Mouse (Mus musculus): ENCODE data around the gene Kcnip3. TPM values are rescaled to one million over a fixed set of nuclear protein-coding genes. Genes with fewer than 3 reads are reported as not detected.

The Kcnip3 gene
- total RNA-seq, 2 experiments from 2014 or later, result not detected

DNA sequence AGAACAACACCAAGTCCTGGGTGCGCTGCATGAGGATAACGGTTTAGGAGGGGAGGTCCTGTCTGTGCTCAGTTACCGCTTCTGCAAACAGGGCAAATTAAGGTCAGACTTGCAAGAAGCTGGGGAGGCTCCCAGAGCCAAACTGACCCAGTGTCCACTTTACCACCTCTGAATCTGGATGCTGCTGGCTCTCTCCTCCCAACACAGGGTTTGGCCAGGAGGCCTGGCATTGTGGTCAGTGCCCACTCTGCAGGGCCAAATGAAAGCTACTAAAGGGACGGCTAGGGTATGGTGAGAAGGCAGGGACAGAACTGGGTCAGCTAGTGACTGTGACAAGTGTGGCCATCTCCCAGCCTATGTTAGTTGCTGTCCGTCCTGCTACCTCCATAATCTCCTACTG, 2.6 kb downstream of the Kcnip3 start:
- no peak for ATAC-seq (replicated peaks; ENCODE audit: low FRiP score, low TSS enrichment, poor library complexity, severe bottlenecking)

DNA sequence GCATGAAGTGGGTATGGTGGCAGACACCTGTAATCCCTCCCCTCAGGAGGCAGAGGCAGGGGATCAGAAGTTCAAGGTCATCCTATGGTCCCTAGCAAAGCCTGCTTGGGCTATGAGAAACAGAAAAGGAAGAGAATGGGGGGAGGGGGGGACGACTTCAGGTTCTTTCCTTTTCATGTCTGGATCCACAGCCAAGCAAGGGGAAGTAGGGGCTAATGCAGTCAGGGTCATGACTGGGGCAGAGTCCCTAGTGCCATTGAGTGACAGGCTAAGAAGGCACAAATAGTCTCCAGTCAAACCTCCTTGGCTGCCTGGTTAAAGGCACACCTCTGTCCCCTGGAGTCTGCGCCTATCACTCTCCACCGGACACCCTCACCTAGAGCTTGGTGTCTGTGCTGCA, 3.1 kb downstream of the Kcnip3 start:
- no peak for ATAC-seq (replicated peaks; ENCODE audit: low FRiP score, low TSS enrichment, poor library complexity, severe bottlenecking)

DNA sequence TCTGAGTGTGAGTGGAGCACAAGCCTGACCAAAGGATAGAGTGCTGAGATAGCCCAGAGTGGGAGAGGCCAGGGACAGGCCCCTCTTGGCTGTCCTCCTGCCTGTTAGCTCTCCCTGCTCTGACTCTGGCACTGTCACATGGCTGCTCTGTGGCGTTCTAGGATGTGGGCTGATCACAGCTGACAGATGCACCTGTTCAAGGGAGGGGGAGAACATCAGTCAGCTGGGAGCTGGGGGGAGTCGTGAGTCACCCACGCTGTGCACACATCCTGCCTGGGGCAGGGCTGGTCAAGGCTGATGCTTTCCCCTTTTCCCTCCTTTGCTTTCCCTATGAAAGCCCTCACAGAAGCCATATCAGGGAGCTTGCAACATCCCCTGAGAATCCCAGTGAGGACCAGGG, 3.6 kb downstream of the Kcnip3 start:
- no peak for ATAC-seq (replicated peaks; ENCODE audit: low FRiP score, low TSS enrichment, poor library complexity, severe bottlenecking)

DNA sequence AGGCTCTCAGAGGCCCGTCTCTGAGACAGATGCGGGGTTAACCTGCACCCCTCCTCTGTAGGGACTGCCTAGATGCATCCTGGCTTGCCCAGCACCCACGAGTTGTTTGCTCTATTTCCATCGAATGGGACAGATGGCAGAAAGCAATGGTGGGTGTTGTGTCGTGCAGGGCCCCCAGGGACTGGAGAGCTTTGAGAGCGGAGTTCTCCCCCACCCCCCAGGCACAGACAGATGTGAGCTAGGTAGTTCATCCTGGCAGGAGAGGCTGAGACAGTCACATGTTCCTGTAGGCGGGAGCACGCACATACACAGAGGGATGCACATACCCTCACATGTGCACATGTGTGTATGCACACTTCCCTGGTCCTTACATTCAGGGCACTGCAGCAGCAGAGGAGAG, 4.8 kb downstream of the Kcnip3 start:
- no peak for ATAC-seq (replicated peaks; ENCODE audit: low FRiP score, low TSS enrichment, poor library complexity, severe bottlenecking)

DNA sequence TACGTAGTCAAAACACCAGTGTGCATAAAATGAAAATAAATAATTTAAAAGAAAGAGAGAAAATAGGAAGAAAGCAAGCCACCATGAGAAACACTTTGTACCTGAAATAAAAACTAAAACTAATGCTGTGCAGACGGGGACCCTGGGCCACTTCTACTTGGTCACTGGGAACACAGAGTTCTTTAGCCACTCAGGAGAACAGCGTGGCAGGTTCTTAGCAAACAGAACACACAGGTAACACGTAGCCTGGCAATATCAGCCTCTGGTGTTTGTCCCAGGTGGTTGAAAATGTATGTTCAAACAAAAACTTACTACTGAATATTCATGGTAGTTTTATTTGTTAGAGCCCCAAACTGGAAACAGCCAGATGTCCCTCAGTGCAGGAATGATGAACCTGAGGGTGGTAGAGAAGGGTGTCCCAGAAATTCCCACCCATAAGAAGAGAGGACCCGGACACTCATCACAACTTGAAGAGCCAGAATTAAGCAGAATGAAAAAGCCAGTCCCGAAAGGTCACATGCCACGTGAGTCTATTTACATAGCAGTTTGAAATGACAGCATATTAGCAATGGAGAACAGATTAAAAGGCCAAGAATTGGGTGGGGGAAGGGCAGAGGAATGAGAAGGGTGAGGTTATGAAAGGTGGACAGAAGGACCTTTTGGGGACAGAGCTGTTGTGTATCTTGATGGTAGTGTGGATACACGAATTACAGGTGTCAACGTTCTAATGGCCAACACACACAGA, 7.3 kb downstream of the Kcnip3 start:
- no peak for ATAC-seq (replicated peaks; ENCODE audit: low FRiP score, low TSS enrichment, poor library complexity, severe bottlenecking)

DNA sequence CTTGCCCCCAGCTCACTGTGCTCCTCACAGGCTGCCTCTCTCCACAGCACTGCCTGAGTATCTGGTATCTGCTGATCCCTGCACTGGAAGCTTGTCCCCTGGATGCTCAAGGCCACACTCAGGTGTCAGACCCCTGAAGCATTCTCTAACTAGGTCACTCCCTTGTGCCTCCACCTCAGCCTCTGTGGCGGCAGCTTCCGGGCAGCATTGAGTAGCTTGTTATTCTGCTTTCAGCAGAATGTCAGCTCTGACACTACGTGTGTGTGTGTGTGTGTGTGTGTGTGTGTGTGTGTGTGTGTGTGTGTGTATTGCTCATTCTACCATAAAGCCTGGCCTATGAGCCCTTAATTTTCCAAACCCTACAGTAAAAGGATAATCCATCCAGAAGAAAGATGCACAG, 8.7 kb downstream of the Kcnip3 start:
- ATAC-seq (replicated peaks; ENCODE audit: low FRiP score, low TSS enrichment, poor library complexity, severe bottlenecking), result no peak

DNA sequence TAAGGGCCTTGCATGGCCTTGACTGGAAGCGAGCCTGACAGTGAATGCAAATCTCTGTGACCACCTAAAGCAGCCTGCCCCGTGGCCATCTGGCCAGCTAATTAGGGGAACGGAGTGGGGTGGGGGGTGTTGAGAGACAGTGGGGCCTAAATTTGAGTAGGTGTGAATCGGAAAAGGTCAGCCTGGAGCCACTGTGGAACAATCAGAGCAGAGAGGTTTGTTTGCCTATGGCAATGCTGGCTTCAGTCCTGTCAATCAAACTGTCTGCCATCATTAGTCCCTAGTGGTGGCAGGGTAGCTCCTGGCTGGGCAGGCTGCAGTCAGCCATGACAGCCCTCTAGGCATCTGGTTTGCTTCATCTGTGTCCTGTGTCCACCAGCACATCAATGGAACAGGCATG, 10.5 kb downstream of the Kcnip3 start:
- no peak for ATAC-seq (replicated peaks; ENCODE audit: low FRiP score, low TSS enrichment, poor library complexity, severe bottlenecking)

DNA sequence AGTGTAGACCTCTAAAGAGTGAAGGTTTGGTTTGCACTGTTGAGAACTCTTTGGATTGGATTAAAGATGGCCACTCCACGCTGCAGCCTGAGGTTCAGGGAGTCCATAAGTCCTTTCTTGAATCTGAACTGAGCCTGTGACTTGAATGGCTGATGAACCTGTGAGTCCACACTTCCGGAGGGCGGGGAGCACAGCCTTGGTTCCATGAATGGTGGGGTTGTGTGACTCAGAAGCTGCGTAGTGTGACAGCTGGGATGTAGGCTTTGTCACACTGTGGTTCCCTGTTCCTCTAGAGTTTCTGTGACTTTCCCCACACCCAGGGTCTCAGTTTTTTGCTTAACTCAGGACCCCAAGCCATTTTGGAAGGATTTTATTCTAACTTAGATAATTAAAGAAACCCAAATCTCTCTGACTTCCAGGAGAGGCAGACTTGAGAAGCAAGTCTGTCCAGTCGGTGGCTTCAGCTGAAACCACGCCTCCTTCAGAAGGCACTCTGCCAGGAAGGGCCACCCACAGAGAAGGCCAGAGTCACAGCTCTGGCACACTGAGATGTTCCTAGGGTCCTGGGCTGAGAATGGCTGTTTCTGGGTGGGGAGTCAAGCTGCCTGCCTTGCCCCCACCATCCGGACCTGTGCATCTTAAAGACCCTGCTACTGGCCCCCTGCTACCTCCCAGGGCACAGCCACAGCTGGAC, 13.8 kb downstream of the Kcnip3 start:
- ATAC-seq (replicated peaks; ENCODE audit: low FRiP score, low TSS enrichment, poor library complexity, severe bottlenecking), result no peak

DNA sequence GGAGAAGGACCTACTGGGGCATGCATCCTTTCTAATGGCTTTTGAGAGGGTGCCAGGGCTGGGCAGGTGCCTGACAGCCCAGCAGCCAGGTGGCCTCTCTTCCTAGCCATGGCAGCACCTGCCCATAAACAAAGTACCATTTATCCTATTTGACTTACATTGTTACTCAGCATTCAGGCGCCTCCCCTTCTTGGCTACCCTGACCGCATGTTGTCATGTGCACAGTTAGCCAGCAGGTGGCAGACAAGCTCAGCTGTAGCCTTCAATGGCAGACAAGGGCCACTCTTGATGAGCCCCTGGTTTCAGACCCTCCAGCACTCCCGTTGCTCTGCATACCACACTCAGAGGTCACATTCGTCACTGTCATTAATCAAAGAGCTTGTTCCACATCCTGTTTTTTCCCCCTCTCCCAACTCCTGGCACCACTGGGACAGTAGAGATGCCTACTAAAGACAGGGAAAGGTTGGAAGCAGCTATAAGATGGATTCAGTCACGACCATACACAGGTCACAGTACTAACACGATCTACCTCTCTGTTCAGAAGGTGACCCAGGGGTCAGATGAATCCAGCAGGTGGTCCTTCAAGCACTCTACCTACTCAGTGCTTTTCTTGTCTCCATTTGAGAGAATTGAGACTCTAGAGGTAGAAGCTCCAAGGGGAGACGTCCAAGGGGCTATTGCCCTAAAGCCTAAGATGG, 14.7 kb downstream of the Kcnip3 start:
- ATAC-seq (replicated peaks; ENCODE audit: low FRiP score, low TSS enrichment, poor library complexity, severe bottlenecking), result peak; percentile 82

DNA sequence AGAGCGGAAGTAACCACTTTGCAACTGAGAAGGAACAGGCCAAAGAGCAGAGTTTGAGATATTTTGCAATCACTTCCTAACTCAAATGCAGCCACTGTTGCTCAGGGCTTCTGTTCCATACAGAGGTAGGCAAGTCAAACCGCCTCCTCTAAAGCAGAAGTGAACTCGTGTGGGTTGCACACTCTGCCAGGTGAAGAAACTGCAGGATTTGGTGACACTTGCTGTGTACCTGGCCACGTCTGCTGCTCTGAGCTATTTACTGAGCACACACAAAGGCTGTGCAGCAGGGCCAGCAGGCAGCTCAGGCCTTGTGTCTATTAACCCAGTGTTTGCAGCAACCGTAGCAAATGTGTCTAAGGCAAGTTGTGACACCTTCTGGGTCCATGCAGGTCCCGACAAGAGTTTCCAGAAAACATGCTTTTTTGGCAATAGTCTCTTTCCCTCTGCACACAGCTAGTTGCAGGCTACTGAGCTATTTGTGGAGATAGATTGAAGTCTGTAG, 15.7 kb downstream of the Kcnip3 start:
- no peak for ATAC-seq (replicated peaks; ENCODE audit: low FRiP score, low TSS enrichment, poor library complexity, severe bottlenecking)

DNA sequence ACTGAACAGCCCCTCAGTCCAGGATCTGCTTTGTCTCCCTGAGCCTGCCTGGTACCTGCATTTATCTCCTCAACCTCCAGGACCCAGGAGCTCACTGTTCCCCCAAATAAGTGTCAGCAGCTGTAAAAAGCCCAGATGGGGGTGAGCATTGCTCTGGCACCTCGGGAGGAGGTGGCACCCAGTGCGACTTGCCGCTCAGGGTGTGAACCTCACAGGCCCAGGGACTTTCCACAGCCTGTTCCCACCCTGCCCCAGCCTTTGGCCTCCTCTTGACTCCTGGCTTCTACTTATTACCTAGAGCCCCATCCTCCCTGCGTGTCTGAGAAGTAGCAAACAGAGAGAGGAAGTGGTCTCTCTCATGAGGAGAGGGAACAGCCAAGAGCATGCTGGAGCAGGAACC, 16.7 kb downstream of the Kcnip3 start:
- no peak for ATAC-seq (replicated peaks; ENCODE audit: low FRiP score, low TSS enrichment, poor library complexity, severe bottlenecking)

DNA sequence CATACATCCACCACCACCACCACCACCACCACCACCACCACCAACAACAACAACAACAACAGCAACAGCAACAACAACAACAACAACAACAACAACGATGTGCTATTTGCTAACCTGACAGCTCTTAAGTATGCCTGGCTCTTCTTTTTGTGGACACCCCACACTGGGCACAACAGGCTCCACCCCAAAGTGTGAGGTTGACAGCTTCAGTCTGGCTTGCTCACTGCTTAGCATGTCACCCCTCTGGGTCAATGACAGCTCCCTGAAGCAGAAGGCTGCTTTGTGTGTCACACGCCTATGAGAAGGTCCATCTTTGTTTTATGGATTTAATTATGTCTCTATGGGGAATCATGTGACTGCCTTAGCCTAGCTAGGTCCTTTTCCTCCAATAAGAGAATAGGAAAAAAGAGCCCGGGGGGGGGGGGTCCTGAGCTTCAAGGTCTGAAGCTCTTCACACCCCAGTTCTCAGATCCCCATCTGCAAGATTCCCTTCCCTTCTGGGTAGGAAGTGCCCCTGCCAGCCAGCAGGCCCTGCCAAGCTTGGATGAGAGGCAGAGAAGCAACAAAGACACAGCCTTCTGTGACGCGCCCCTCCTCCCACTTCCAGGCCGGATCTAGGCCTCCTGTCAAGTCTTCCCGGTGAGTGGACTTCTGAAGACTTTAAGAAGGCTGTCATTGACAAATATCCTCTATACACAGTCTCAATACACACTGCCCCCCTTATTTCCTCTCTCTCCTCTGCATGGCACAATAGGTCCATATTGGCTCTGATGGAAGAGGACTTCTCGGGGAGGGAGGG, 17.9 kb downstream of the Kcnip3 start:
- ATAC-seq (replicated peaks; ENCODE audit: low FRiP score, low TSS enrichment, poor library complexity, severe bottlenecking), result no peak

DNA sequence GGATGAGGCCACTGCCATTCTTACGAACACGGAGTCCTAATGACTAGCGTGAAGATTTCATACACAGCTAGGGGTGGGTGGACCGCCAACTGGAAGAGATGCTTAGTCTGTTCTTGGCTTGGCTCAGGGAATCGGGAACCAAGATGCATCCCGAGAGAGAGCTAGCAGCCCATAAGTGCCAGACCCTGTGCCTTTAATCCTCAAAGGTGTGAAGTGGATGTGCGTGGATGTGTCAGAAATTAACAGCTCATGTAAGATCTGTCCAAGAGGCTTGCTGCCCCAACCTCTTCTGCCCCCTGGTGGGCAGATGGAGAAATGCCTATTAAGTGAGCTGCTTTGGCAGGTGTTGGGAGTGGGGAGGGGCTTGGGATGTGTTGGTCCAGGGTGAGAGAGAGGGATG, 20.8 kb downstream of the Kcnip3 start:
- peak; percentile 70; the same call in 1 of the 2 replicates for ATAC-seq (replicated peaks; ENCODE audit: low FRiP score, low TSS enrichment, poor library complexity, severe bottlenecking)

DNA sequence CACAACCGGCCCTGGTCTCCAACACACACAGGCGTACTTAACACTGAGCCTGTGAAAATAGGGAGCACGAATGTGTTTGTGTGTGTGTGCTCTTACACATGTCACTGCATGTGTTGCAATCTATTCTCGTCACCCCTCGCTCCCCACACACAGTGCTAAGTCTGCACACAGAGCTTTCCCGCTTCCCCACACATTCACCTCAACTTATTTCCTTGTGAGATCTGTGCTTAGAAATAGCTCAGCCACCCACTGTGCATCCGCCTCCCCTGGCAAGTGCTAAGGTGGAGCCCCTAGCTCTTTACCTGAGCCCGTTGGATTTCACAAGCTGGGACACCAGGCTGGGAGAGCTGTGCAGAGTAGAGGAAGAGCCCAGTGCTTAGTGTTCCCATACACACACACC, 23.1 kb downstream of the Kcnip3 start:
- no peak for ATAC-seq (replicated peaks; ENCODE audit: low FRiP score, low TSS enrichment, poor library complexity, severe bottlenecking)

DNA sequence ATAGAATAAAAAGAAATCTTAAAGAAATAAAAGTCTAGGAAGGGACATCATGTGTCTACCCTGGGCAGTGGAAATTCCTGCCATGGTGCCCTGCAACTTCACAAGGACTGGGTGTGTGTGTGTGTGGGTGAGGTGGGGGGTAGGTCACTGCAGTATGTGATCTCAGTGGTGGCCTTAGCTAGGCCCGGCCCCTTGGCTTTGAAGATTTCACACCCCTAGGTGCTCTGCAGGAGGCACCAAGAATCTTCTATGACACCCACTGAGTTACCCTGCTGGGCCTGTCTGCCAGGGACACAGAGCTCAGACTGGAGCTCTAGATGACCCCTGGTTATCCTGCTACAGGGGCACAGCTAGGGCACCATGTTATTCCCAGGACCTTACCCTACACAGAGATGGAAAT, 25.6 kb downstream of the Kcnip3 start:
- no peak for ATAC-seq (replicated peaks; ENCODE audit: low FRiP score, low TSS enrichment, poor library complexity, severe bottlenecking)

DNA sequence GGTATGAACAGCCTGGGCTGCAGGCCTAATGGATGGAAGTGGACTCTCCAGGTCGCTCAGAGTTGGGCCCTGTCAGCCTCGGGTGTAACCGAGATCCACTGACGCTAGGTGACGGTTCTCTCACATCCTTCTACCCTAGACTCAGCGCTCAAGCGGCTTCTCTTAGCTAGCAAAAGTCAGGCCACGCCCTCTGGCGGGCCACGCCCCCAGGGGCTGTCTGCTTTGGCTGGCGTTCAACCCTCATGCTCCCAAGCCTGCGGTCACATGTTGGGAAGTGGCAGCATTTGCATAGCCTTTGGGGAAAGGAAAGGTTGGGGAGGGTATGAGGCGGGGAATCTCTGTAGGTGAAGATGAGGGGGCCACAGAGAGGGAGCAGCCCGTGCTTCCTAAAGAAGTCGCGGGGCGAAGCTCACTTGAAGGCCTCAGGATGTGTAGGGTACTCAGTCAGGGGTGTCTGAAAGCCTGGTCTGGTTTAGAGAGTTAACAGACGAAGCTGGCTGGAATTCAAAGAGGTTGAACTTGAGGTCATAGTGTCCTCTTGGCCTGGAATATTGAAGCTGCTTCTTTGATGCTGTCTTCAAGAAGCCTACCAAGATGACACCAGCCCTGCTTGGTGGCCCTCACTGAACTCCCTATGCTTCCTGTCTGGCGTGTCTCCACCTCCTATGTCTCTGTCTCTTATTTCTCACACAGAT, 37.3 kb downstream of the Kcnip3 start:
- no peak for ATAC-seq (replicated peaks; ENCODE audit: low FRiP score, low TSS enrichment, poor library complexity, severe bottlenecking)

DNA sequence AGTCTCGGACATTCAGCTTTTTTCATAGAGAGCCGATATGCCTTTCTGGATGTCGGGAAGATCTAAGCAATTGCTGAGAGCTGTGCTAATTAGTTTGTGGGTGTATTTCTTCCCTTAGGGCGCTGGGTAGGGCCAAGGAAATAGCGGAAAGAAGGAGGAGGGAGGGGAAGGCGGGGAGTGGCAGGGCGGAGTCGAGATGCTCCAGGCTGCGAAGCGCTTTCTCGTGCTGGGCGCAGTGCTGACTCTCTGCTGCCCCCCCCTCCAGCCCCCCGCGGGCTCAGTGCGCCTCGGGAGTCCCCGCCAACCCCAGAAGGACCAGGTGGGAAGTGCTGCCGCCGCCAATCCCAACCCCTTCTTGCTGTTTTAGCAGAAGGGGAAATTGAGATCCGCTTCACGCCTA, 38.9 kb downstream of the Kcnip3 start:
- no peak for ATAC-seq (replicated peaks; ENCODE audit: low FRiP score, low TSS enrichment, poor library complexity, severe bottlenecking)

DNA sequence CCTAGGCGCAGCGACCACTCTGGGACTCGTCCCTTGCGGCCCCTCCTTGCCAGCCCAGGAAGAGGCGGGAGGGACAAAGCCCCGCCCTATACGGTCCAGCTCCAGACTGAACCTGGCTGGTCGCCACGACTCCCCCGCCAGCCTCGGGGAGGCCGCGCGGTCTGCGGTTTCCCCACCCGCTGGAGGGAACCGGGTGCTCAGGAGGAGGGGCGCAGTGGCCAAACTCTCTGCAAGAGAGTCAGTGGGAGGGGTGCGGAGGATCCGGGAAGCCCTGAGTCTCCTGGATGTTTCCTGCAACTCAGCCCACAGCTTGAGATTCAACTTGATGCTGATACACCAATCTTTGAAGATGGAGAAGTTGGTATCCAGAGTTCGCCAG, 39.4 kb downstream of the Kcnip3 start:
- peak; percentile 25 for ATAC-seq (replicated peaks; ENCODE audit: low FRiP score, low TSS enrichment, poor library complexity, severe bottlenecking)

DNA sequence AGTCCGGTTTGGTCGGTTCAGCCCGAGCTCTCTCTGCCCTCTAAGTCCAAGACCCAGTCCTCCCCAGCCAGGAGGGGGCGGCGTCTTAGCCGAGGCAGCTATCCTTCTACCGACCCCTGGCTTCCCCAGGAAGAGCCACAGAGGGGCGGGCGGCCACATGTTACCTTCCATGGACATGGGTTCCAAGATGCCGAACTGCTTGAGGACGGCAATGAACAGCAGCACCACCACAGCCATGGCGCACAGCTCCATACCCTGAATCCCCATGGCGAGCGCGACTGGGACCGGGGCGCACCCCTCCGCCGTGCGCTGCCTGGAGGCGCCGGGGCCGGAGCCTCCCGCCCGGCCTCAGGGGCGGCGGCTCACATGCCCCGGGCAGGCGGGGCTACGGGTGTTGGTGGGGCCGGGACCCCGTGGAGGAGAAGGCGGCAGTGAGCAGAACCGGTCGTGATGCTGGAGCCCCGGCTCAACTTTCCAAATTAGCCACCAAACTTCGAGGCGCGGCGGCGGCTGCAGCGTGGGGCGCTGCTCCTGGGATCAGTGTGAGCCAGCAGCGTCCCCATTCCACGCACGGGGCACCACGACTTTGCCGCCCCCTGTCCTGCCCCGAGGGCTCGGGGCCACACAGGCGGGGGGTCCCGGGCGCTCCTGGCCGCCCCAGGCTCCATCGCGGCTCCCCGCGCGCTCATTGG, 39.9 kb downstream of the Kcnip3 start:
- ATAC-seq (replicated peaks; ENCODE audit: low FRiP score, low TSS enrichment, poor library complexity, severe bottlenecking), result no peak
